Mouse (Mus musculus): ENCODE measurements at regions not wholly inside any gene's neighbourhood (a gene's known extent, or its start where the extent isn't known, plus 50 kb on each side); places are given as distances from the start of the nearest gene placed in this dataset.

GRCm38 (mm10) chr3:70181611-70182010 is 174.2 kb downstream of the Otol1 start:
- DNase-seq (ENCODE audit: low spot score): no peak
- no peaks in the 10 kb centered on the region for H3K9me3 ChIP-seq (replicated peaks; ENCODE audit: control insufficient read depth, low read length)
- H3K27me3 ChIP-seq (replicated peaks; ENCODE audit: control insufficient read depth, insufficient read depth, low read length): no peaks in the 10 kb centered on the region
- H3K27ac ChIP-seq (ENCODE audit: low read depth, low read length): no peak overlapping the region
- ATAC-seq: no peak
- H3K4me1 ChIP-seq (ENCODE audit: control insufficient read depth, insufficient read depth, low read length): no peaks in the 10 kb centered on the region
- H3K36me3 ChIP-seq (ENCODE audit: control insufficient read depth, insufficient read depth, low read length): no peaks in the 10 kb centered on the region
- no peak overlapping the region for H3K9ac ChIP-seq (ENCODE audit: low read length)
- H3K4me3 ChIP-seq (ENCODE audit: low read depth, low read length): no peak overlapping the region
- WGBS: 78% methylated on average over 3 of the region's 3 CpGs
- no peak overlapping the region for H3K4me2 ChIP-seq (ENCODE audit: low read length)

DNA sequence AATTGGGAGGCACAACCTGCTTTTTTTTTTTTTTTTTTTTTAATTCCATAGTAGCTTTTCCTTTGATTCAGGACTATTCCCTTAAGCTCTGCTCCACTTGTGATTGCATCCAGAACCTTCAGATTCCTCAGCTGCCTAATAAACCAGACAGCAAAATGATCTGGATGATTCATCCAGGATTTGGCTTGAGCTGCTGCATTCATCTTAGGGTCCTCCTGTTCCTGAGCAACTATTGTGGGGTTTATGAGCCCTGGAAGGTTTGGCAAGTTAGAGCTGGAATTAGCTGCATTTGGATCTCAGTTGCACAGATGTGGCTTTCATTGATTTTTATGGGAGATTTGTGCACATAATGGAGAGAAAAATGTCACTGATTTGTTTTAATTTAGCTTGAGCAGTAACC is 183.3 kb downstream of the Otol1 start:
- no peak overlapping the region for H3K4me3 ChIP-seq (ENCODE audit: low read depth, low read length)
- DNase-seq (ENCODE audit: low spot score) (no peak), ATAC-seq (no peak)
- H3K27ac ChIP-seq (ENCODE audit: low read depth, low read length): no peak overlapping the region
- H3K36me3 ChIP-seq (ENCODE audit: control insufficient read depth, insufficient read depth, low read length): no peaks in the 10 kb centered on the region
- no peaks in the 10 kb centered on the region for H3K9me3 ChIP-seq (replicated peaks; ENCODE audit: control insufficient read depth, low read length)
- no peak overlapping the region for H3K9ac ChIP-seq (ENCODE audit: low read length)
- no peaks in the 10 kb centered on the region for H3K4me1 ChIP-seq (ENCODE audit: control insufficient read depth, insufficient read depth, low read length)
- H3K27me3 ChIP-seq (replicated peaks; ENCODE audit: control insufficient read depth, insufficient read depth, low read length): no peaks in the 10 kb centered on the region
- no peak overlapping the region for H3K4me2 ChIP-seq (ENCODE audit: low read length)

DNA sequence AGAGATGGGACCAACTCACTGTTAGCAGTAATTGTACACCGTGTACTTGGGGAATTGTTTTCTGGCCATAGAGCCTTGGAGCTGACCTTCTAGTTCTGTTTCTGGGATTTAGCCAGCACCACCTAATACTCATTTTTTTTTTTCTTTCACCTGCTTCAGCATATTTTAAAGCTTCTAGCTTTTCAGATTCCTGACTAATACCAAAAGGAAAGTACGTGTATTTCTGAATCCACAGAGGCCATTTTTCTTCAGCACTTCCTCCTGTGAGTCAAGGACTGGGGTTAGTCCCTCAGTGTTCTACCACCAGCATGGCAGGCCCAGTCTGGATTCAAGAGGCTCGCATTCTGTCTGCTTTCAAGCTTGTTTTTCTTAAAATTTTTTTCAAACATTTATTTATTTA is 189.3 kb downstream of the Otol1 start:
- Histone ChIP-seq H3K36me3 (ENCODE audit: control insufficient read depth, insufficient read depth, low read length) (no peaks in the 10 kb centered on the region), H3K4me3 (ENCODE audit: low read depth, low read length) (no peak overlapping the region), H3K9me3 (replicated peaks; ENCODE audit: control insufficient read depth, low read length) (no peaks in the 10 kb centered on the region), H3K4me1 (ENCODE audit: control insufficient read depth, insufficient read depth, low read length) (no peaks in the 10 kb centered on the region; the same call in 1 of the 2 replicates), H3K9ac (ENCODE audit: low read length) (no peak overlapping the region), H3K27ac (ENCODE audit: low read depth, low read length) (no peak overlapping the region), H3K27me3 (replicated peaks; ENCODE audit: control insufficient read depth, insufficient read depth, low read length) (no peaks in the 10 kb centered on the region), H3K4me2 (ENCODE audit: low read length) (no peak overlapping the region)
- no peak for DNase-seq (ENCODE audit: low spot score)
- WGBS: 96% methylated on average over 3 of the region's 3 CpGs
- no peak for ATAC-seq

DNA sequence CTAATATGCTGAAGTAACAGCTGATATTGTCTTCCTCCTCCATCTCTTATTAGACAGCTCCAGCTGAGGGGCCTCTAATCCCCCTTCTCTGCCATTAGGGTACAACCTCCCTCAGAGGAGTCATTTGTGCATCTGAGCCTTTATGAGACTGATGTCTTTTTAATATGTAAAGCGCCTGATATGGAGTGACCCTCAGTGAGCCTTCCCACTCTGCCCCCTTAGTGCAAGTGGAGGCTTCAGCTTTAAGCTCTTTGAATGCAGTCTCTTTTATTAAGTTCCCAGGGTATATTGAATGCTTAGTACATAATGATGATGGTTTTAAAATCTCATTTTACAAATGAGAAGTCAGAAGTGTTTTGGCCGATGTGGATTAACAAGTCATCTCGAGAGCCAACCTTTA is 191.5 kb downstream of the Otol1 start:
- Histone ChIP-seq H3K36me3 (ENCODE audit: control insufficient read depth, insufficient read depth, low read length) (no peaks in the 10 kb centered on the region), H3K4me2 (ENCODE audit: low read length) (no peak overlapping the region), H3K9me3 (replicated peaks; ENCODE audit: control insufficient read depth, low read length) (no peaks in the 10 kb centered on the region), H3K4me3 (ENCODE audit: low read depth, low read length) (no peak overlapping the region), H3K9ac (ENCODE audit: low read length) (no peak overlapping the region), H3K27ac (ENCODE audit: low read depth, low read length) (no peak overlapping the region), H3K4me1 (ENCODE audit: control insufficient read depth, insufficient read depth, low read length) (no peaks in the 10 kb centered on the region; the same call in 1 of the 2 replicates), H3K27me3 (replicated peaks; ENCODE audit: control insufficient read depth, insufficient read depth, low read length) (no peaks in the 10 kb centered on the region)
- no peak for ATAC-seq
- no peak for DNase-seq (ENCODE audit: low spot score)
- WGBS: 55% methylated on average over 3 of the region's 3 CpGs

- Histone ChIP-seq H3K27ac (ENCODE audit: low read depth, low read length) (no peak overlapping the region), H3K4me3 (ENCODE audit: low read depth, low read length) (no peak overlapping the region), H3K36me3 (ENCODE audit: control insufficient read depth, insufficient read depth, low read length) (no peaks in the 10 kb centered on the region), H3K9ac (ENCODE audit: low read length) (no peak overlapping the region), H3K27me3 (replicated peaks; ENCODE audit: control insufficient read depth, insufficient read depth, low read length) (no peaks in the 10 kb centered on the region), H3K9me3 (replicated peaks; ENCODE audit: control insufficient read depth, low read length) (no peaks in the 10 kb centered on the region), H3K4me2 (ENCODE audit: low read length) (no peak overlapping the region), H3K4me1 (ENCODE audit: control insufficient read depth, insufficient read depth, low read length) (no peaks in the 10 kb centered on the region; the same call in 1 of the 2 replicates)
- no peak for ATAC-seq
- WGBS: 74% methylated on average over 3 of the region's 3 CpGs
- no peak for DNase-seq (ENCODE audit: low spot score)
These were observed 194.0 kb downstream of the Otol1 start for GRCm38 (mm10) chr3:70201334-70201943.

DNA sequence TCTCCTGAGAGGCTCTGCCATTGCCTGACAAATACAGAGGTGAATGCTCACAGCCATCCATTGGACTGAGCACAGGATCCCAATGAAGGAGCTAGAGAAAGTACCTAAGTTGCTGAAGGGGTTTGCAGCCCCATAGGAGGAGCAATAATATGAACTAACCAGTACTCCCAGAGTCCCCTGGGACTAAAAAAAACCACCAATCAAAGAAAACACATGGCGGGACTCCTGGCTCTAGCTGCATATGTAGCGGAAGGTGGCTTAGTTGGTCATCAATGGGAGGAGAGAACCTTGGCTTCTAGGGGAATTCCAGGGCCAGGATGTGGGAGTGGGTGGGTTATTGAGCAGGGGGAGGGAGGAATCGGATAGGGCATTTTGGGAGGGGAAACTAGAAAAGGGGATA is 207.8 kb downstream of the Otol1 start:
- Histone ChIP-seq H3K4me2 (ENCODE audit: low read length) (no peak overlapping the region), H3K36me3 (ENCODE audit: control insufficient read depth, insufficient read depth, low read length) (no peaks in the 10 kb centered on the region), H3K9ac (ENCODE audit: low read length) (no peak overlapping the region), H3K4me3 (ENCODE audit: low read depth, low read length) (no peak overlapping the region), H3K27ac (ENCODE audit: low read depth, low read length) (no peak overlapping the region), H3K4me1 (ENCODE audit: control insufficient read depth, insufficient read depth, low read length) (no peaks in the 10 kb centered on the region), H3K9me3 (replicated peaks; ENCODE audit: control insufficient read depth, low read length) (no peaks in the 10 kb centered on the region), H3K27me3 (replicated peaks; ENCODE audit: control insufficient read depth, insufficient read depth, low read length) (no peaks in the 10 kb centered on the region)
- ATAC-seq (no peak), DNase-seq (ENCODE audit: low spot score) (no peak)
- WGBS: 98% methylated on average over 3 of the region's 3 CpGs

- ATAC-seq (no peak), DNase-seq (ENCODE audit: low spot score) (no peak)
- no peak overlapping the region for H3K4me3 ChIP-seq (ENCODE audit: low read depth, low read length)
These were observed 208.7 kb downstream of the Otol1 start for GRCm38 (mm10) chr3:70216096-70216495.

GRCm38 (mm10) chr3:70218757-70219360 is 211.4 kb downstream of the Otol1 start:
- 84% methylated on average over 4 of the region's 4 CpGs for WGBS

More at GRCm38 (mm10) chr3:70216096-70216495, 208.7 kb downstream of the Otol1 start:
- Histone ChIP-seq H3K9ac (ENCODE audit: low read length) (no peak overlapping the region), H3K4me1 (ENCODE audit: control insufficient read depth, insufficient read depth, low read length) (no peaks in the 10 kb centered on the region), H3K27me3 (replicated peaks; ENCODE audit: control insufficient read depth, insufficient read depth, low read length) (no peaks in the 10 kb centered on the region), H3K27ac (ENCODE audit: low read depth, low read length) (no peak overlapping the region), H3K4me2 (ENCODE audit: low read length) (no peak overlapping the region), H3K9me3 (replicated peaks; ENCODE audit: control insufficient read depth, low read length) (no peaks in the 10 kb centered on the region), H3K36me3 (ENCODE audit: control insufficient read depth, insufficient read depth, low read length) (no peaks in the 10 kb centered on the region)
- WGBS: 79% methylated on average over 1 of the region's 1 CpGs

GRCm38 (mm10) chr3:70223443-70224065 is 216.1 kb downstream of the Otol1 start:
- Histone ChIP-seq H3K9me3 (replicated peaks; ENCODE audit: control insufficient read depth, low read length) (no peaks in the 10 kb centered on the region), H3K27me3 (replicated peaks; ENCODE audit: control insufficient read depth, insufficient read depth, low read length) (no peaks in the 10 kb centered on the region), H3K9ac (ENCODE audit: low read length) (no peak overlapping the region), H3K4me2 (ENCODE audit: low read length) (no peak overlapping the region), H3K4me3 (ENCODE audit: low read depth, low read length) (no peak overlapping the region), H3K4me1 (ENCODE audit: control insufficient read depth, insufficient read depth, low read length) (peaks cover 12% of the 10 kb centered on the region), H3K36me3 (ENCODE audit: control insufficient read depth, insufficient read depth, low read length) (no peaks in the 10 kb centered on the region), H3K27ac (ENCODE audit: low read depth, low read length) (0 out of 2 replicates have a peak overlapping the region, but pooled peaks have one; percentile 21)
- WGBS: 18% methylated on average over 3 of the region's 3 CpGs
- DNase-seq (ENCODE audit: low spot score) (peak; percentile 81), ATAC-seq (peak; percentile 92)

More at GRCm38 (mm10) chr3:70218757-70219360, 211.4 kb downstream of the Otol1 start:
- Histone ChIP-seq H3K36me3 (ENCODE audit: control insufficient read depth, insufficient read depth, low read length) (no peaks in the 10 kb centered on the region), H3K9ac (ENCODE audit: low read length) (no peak overlapping the region), H3K9me3 (replicated peaks; ENCODE audit: control insufficient read depth, low read length) (no peaks in the 10 kb centered on the region), H3K4me3 (ENCODE audit: low read depth, low read length) (no peak overlapping the region), H3K27ac (ENCODE audit: low read depth, low read length) (no peak overlapping the region), H3K4me2 (ENCODE audit: low read length) (no peak overlapping the region), H3K4me1 (ENCODE audit: control insufficient read depth, insufficient read depth, low read length) (peaks cover 5% of the 10 kb centered on the region), H3K27me3 (replicated peaks; ENCODE audit: control insufficient read depth, insufficient read depth, low read length) (no peaks in the 10 kb centered on the region)
- no peak for ATAC-seq
- DNase-seq (ENCODE audit: low spot score): no peak
